Mouse (Mus musculus): ENCODE results near the gene Plet1. TPM values are rescaled to one million over a fixed set of nuclear protein-coding genes. Genes with fewer than 3 reads are reported as not detected.

Gene Plet1
- polyA plus RNA-seq, 1 experiment: 7.9 TPM

DNA sequence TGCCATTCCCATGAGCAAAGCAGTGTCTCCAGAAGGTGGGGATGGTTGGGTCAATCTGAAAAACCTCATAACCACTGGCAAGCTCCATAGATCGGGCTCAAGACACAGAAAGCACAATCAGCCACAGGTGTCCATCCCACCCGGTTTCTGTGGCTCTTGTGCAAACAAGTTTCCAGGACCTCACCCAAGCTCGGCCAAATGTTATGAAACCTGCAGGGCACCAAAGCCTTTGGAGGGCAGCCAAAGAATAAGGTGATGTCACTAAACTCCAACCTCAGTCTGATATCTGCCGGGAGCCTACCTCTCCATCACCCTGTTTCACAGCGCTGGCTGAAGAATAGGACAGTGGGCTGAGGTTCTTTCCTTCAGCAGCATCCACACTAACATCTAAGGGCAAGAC, 41.6 kb downstream of the Plet1 start:
- Histone ChIP-seq H3K79me2 (ENCODE audit: control insufficient read depth, insufficient read depth) (no peaks in the 10 kb centered on the region), H3K4me3 (no peak overlapping the region), H3K27me3 (ENCODE audit: control insufficient read depth, insufficient read depth, insufficient read length) (no peaks in the 10 kb centered on the region), H3ac (ENCODE audit: control insufficient read depth, insufficient read length) (no peak overlapping the region), H3K4me2 (ENCODE audit: low read depth) (no peak overlapping the region), H3K36me3 (ENCODE audit: control insufficient read depth, insufficient read depth) (no peaks in the 10 kb centered on the region)
- TF ChIP-seq MAX (IDR thresholded peaks at IDR 0.05; ENCODE audit: low read depth): no peak
- peak in 1 of 3 experiments; percentile 7 for TF ChIP-seq MYOG (IDR thresholded peaks at IDR 0.05; ENCODE audit: control insufficient read depth in 1 of 3, insufficient read depth in 1 of 3, insufficient read length in 2 of 3, low read depth in 2 of 3)

DNA sequence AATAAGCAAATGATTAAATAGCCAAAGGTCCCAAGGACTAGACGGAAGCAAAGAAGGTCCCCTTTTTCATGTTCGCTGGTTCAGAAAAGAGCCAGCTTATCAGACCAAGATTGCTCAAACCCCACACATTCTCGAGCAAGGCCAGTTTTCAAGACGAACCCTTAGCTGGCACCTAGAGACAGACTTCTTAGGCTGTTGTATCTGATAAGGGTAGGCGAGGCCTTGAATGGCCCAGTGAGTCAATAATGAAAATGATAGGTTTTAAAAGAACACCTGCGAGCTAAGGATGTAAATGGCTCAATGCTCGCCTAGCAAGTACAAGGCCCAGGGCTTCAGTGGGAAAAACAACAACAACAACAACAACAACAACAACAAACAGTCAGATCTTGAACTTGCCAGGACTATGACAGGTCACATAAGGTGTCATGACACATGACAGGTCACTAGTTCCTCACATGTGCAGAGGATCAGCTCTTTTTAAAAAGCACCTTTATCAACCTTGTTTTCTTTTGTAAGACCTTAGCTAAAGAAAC, 42.3 kb downstream of the Plet1 start:
- Histone ChIP-seq H3K4me3 (no peak overlapping the region), H3K4me2 (ENCODE audit: low read depth) (no peak overlapping the region), H3K36me3 (ENCODE audit: control insufficient read depth, insufficient read depth) (no peaks in the 10 kb centered on the region), H3ac (ENCODE audit: control insufficient read depth, insufficient read length) (no peak overlapping the region), H3K27me3 (ENCODE audit: control insufficient read depth, insufficient read depth, insufficient read length) (no peaks in the 10 kb centered on the region), H3K79me2 (ENCODE audit: control insufficient read depth, insufficient read depth) (no peaks in the 10 kb centered on the region)
- TF ChIP-seq TCF3 (IDR thresholded peaks at IDR 0.05; ENCODE audit: insufficient read length, low read depth): no peak
- no peak for TF ChIP-seq MYOD1 (IDR thresholded peaks at IDR 0.05; ENCODE audit: control insufficient read depth in 1 of 3, insufficient read length in 2 of 3, low read depth in 2 of 3)
- no peak for TF ChIP-seq USF1 (IDR thresholded peaks at IDR 0.05; ENCODE audit: low read depth)
- no peak for TF ChIP-seq REST (IDR thresholded peaks at IDR 0.05; ENCODE audit: insufficient read depth, insufficient read length)
- no peak for TF ChIP-seq MAX (IDR thresholded peaks at IDR 0.05; ENCODE audit: low read depth)
- no peak for TF ChIP-seq POLR2AphosphoS2 (IDR thresholded peaks at IDR 0.05; ENCODE audit: insufficient read length, low read depth)
- TF ChIP-seq E2F4 (IDR thresholded peaks at IDR 0.05; ENCODE audit: insufficient read depth): no peak
- no peak for TF ChIP-seq SRF (IDR thresholded peaks at IDR 0.05; ENCODE audit: control insufficient read depth, insufficient read length, low read depth)
- no peak for TF ChIP-seq CEBPB (IDR thresholded peaks at IDR 0.05; ENCODE audit: insufficient read depth, poor library complexity, severe bottlenecking)

DNA sequence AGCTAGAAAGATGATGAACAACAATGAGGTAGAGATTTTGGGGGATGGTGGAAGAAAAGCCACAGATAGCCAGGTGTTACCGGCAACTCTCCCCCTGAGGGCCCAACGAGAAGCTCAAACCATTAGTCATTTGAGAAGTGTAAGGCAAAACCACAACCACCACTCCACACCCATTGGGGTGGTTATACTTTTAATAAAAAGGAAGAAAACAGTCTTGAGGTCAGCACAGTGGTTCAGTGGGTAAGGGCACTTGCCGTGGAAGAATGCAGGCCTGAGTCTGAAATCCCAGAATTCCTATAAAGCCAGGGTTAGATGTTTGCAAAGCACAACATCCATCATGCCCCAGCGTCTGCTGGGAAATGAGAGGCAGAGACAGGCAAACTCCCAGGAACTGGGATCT, 43.0 kb downstream of the Plet1 start:
- Histone ChIP-seq H3ac (ENCODE audit: control insufficient read depth, insufficient read length) (no peak overlapping the region), H3K36me3 (ENCODE audit: control insufficient read depth, insufficient read depth) (no peaks in the 10 kb centered on the region), H3K79me2 (ENCODE audit: control insufficient read depth, insufficient read depth) (no peaks in the 10 kb centered on the region), H3K4me3 (no peak overlapping the region), H3K27me3 (ENCODE audit: control insufficient read depth, insufficient read depth, insufficient read length) (no peaks in the 10 kb centered on the region), H3K4me2 (ENCODE audit: low read depth) (peak overlapping the region; percentile 49)
- TF ChIP-seq USF1 (IDR thresholded peaks at IDR 0.05; ENCODE audit: low read depth) (no peak), MYOD1 (IDR thresholded peaks at IDR 0.05; ENCODE audit: control insufficient read depth in 1 of 3, insufficient read length in 2 of 3, low read depth in 2 of 3) (no peak), MAX (IDR thresholded peaks at IDR 0.05; ENCODE audit: low read depth) (no peak), REST (IDR thresholded peaks at IDR 0.05; ENCODE audit: insufficient read depth, insufficient read length) (no peak), E2F4 (IDR thresholded peaks at IDR 0.05; ENCODE audit: insufficient read depth) (no peak), SRF (IDR thresholded peaks at IDR 0.05; ENCODE audit: control insufficient read depth, insufficient read length, low read depth) (no peak), MYOG (IDR thresholded peaks at IDR 0.05; ENCODE audit: control insufficient read depth in 1 of 3, insufficient read depth in 1 of 3, insufficient read length in 2 of 3, low read depth in 2 of 3) (no peak), CEBPB (IDR thresholded peaks at IDR 0.05; ENCODE audit: insufficient read depth, poor library complexity, severe bottlenecking) (no peak), TCF3 (IDR thresholded peaks at IDR 0.05; ENCODE audit: insufficient read length, low read depth) (no peak), POLR2AphosphoS2 (IDR thresholded peaks at IDR 0.05; ENCODE audit: insufficient read length, low read depth) (no peak)

DNA sequence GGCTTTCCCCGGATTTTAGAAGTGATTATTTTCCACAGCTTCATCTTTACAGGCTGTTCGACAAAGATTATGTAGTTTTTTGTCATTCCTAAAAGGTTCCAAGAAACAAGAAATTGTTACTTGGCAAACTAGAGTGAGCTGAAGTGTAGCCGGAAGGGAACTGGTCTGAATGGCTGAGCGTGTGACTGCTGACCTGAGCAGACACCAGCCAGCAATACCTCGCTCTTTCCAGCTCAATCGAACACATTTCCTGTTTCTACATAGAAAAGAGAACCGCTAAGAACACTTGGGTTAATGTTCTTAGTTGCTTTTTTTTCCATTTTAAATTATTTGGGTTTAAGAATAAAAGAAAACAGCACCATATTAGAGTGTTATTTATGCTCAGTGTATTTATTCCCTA, 45.8 kb downstream of the Plet1 start:
- H3K4me3 ChIP-seq: no peak overlapping the region
- H3K79me2 ChIP-seq (ENCODE audit: control insufficient read depth, insufficient read depth): no peaks in the 10 kb centered on the region
- H3ac ChIP-seq (ENCODE audit: control insufficient read depth, insufficient read length): no peak overlapping the region
- H3K36me3 ChIP-seq (ENCODE audit: control insufficient read depth, insufficient read depth): no peaks in the 10 kb centered on the region
- TF ChIP-seq TCF3 (IDR thresholded peaks at IDR 0.05; ENCODE audit: insufficient read length, low read depth) (no peak), REST (IDR thresholded peaks at IDR 0.05; ENCODE audit: insufficient read depth, insufficient read length) (no peak), MYOG (IDR thresholded peaks at IDR 0.05; ENCODE audit: control insufficient read depth in 1 of 3, insufficient read depth in 1 of 3, insufficient read length in 2 of 3, low read depth in 2 of 3) (no peak), MYOD1 (IDR thresholded peaks at IDR 0.05; ENCODE audit: control insufficient read depth in 1 of 3, insufficient read length in 2 of 3, low read depth in 2 of 3) (no peak), POLR2A (IDR thresholded peaks at IDR 0.05; ENCODE audit: insufficient read length, low read depth) (no peak), POLR2AphosphoS2 (IDR thresholded peaks at IDR 0.05; ENCODE audit: insufficient read length, low read depth) (no peak)
- H3K27me3 ChIP-seq (ENCODE audit: control insufficient read depth, insufficient read depth, insufficient read length): no peaks in the 10 kb centered on the region
- no peak overlapping the region for H3K4me2 ChIP-seq (ENCODE audit: low read depth)

DNA sequence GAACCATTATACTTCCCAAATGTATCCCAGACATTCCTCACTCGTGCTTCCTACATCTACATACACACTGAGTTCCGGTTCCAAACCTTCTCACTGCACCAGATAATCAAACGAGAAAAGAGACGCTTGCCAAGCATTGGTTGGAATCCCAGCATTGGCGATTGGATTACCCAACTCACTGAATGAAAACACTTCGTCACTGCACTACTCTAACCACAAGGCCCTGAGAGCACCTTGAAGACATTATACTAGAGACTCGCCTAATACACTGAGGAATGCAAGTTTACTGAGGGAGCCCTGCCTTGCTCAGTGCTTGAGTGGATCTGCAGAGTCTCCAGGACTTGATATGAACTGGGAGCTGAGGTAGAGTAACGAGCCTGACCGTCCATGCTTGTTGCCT, 48.1 kb downstream of the Plet1 start:
- TF ChIP-seq MAX (IDR thresholded peaks at IDR 0.05; ENCODE audit: low read depth): no peak
- TF ChIP-seq TCF3 (IDR thresholded peaks at IDR 0.05; ENCODE audit: insufficient read length, low read depth): no peak
- no peak for TF ChIP-seq MYOG (IDR thresholded peaks at IDR 0.05; ENCODE audit: control insufficient read depth in 1 of 3, insufficient read depth in 1 of 3, insufficient read length in 2 of 3, low read depth in 2 of 3)
- TF ChIP-seq MYOD1 (IDR thresholded peaks at IDR 0.05; ENCODE audit: control insufficient read depth in 1 of 3, insufficient read length in 2 of 3, low read depth in 2 of 3): no peak
- no peaks in the 10 kb centered on the region for H3K27me3 ChIP-seq (ENCODE audit: control insufficient read depth, insufficient read depth, insufficient read length)
- no peaks in the 10 kb centered on the region for H3K79me2 ChIP-seq (ENCODE audit: control insufficient read depth, insufficient read depth)
- H3K4me2 ChIP-seq (ENCODE audit: low read depth): no peak overlapping the region
- H3K4me3 ChIP-seq: no peak overlapping the region
- H3ac ChIP-seq (ENCODE audit: control insufficient read depth, insufficient read length): no peak overlapping the region
- H3K36me3 ChIP-seq (ENCODE audit: control insufficient read depth, insufficient read depth): no peaks in the 10 kb centered on the region

Data from myocyte (in vitro differentiated cells).